Mouse (Mus musculus) liver, postnatal 0 days (tissue): Measurements from ENCODE around the gene Ihh.

Source experiments
- CTCF ChIP-seq: sonication (generic); IDR thresholded peaks from 2 replicates; pipeline ENCODE4 v1.5.1; 2016; ENCODE audit warnings: antibody characterized with exemption, low read depth
- EP300 ChIP-seq: IDR thresholded peaks from 2 replicates; pipeline ENCODE4 v1.6.1; 2016; ENCODE audit warnings: antibody characterized with exemption, low read depth, mild to moderate bottlenecking

DNA sequence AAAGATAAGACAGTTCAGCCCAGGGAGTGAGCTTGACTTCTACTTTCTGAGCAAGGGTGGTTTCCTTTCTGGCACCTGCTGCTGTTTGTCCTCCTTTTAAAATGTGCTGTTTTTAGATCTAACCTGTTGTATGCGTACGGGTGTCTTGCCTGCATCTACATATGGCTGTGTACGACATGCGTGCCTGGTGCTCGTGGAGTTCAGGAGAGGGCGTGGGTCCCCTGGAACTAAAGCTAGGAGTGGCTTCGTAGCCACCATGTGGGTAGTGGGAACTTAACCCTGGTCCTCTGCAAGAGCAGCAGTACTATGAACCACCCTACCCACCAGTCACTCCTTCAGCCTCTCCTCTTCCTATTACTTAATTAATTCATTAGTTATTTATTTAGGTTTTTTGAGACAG lies 8.6 kb upstream of the Ihh start:
- no peak for TF ChIP-seq CTCF
- no peak for TF ChIP-seq EP300
